Mouse (Mus musculus): ENCODE measurements at regions not wholly inside any gene's neighbourhood (a gene's known extent, or its start where the extent isn't known, plus 50 kb on each side); places are given as distances from the start of the nearest gene placed in this dataset.

DNA sequence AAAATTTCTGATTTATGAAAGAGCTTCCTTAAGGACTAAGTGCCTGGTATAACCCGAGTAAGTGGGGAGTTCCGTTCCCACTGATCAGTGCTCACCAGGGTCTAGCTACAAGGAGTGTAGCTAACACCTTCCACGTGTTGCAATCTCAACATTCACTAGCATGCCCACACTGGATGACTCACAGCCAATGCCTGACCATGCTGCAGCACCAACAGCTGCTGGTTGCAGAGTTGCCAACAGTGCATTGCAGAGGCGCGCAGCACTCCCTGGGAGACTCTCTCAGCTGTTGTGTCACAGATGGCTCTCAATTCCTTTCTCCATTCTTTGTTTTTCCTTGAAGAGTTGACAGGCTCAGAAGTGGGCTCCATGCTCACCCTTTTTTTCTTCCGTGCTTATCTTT lies 787.5 kb upstream of the Tenm3 start:
- DNase-seq (ENCODE audit: low spot score in 2 of 2) = peak; percentile 6 to 11

DNA sequence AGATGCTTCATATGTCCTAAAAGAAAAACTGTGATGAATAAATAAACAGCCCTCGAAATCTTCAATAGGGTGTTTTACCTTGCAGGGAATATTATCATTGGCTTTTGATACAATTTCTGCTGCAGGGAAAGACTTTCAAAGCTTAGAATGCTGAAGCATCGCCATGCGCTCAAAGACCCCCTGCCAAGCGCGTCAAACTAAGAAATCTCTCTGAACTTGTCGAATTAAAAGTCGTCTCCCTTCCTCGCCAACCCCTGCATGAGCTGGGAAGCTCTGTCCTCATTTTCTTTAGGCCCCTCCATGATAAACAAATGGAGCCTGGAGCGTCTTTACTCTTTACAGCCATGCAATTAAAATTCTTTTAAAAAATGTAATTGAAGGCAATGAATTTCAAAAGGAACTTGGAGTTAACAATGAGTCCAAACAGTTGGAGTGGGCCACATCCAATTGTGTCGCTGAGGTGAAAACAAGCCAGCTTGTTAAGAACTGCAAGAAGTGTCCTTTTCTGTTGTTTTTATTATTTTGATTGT lies 784.3 kb upstream of the Tenm3 start:
- DNase-seq (ENCODE audit: low spot score in 2 of 2) = no peak

- no peak for DNase-seq (ENCODE audit: low spot score in 2 of 2)
Observed at GRCm38 (mm10) chr8:49595501-49595900, 751.8 kb upstream of the Tenm3 start.

GRCm38 (mm10) chr8:49567423-49567822 lies 723.7 kb upstream of the Tenm3 start:
- no peak for DNase-seq (ENCODE audit: low spot score in 2 of 2)

DNA sequence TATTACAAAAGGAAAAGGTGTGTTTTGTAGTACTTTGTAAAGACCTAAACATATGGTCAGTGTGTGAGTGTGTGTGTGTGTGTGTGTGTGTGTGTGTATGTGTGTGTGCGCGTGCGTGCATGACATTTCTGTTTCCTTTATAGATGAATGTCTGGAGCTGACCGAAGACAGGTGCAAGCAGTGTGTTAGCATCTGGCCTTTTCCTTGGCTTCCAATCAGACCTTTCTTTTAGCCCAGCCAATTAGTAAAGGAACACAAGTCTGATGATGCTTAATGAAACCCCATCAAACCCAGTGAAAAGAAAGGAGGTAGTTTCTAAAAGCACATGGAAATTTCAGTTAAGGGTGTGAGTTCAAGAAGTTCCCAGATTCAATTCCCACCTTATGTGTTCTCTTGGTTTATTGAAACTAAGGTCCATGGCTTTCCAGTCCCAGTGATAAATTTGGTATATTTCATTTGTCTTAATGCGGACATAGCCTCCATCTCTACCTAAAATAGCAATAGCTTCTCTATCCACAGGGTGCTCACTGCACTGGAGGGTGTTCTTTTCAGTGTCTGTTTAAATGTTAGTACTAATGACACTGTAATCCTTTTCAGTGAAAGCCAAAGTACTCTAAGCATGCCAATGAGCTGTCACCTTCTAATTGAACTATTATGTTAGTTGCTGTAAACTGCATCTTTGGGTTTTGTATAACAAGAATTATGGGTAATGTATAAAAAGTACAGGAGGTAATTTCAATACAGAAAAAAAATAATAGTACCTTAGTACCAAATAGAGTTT lies 719.9 kb upstream of the Tenm3 start:
- no peak for DNase-seq (ENCODE audit: low spot score in 2 of 2)

GRCm38 (mm10) chr8:49562976-49563375 lies 719.2 kb upstream of the Tenm3 start:
- DNase-seq (ENCODE audit: low spot score in 2 of 2) = no peak

DNA sequence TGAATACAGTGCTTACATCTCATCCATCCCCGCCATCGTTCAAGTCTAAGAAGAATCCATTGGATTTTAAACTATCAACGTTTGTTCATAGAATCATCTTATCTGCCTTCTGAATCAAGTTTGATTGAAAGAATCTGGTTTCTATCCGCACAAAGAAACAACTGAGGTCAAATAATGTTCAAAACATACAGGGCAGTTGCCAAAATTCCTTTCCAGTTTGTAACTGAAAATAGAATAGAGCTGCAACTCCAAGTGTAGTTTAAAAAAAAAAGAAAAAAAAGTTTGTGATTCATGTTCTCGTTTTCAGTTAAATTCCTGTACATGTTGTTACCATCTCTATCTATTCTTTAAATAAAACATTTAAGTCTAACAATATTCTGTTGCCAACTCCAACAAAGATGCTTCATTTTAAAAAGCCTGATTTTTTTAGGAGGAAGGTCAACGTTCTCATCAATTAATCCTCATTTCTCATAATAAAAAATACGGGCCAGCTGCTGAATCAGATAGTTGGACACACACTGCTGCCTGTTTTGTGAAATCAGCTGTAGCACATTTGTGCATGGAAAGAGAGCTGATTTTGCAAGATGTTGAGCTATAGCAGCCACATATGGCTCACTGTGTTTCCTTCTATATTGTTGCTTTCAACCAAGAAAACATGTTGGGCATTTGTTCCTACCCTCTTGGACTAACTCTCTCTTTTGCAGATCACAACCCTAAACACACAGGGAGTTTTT lies 712.1 kb upstream of the Tenm3 start:
- DNase-seq (ENCODE audit: low spot score in 2 of 2) = no peak

- no peak for DNase-seq (ENCODE audit: low spot score in 2 of 2)
Observed at GRCm38 (mm10) chr8:49553175-49553574, 709.4 kb upstream of the Tenm3 start.

DNA sequence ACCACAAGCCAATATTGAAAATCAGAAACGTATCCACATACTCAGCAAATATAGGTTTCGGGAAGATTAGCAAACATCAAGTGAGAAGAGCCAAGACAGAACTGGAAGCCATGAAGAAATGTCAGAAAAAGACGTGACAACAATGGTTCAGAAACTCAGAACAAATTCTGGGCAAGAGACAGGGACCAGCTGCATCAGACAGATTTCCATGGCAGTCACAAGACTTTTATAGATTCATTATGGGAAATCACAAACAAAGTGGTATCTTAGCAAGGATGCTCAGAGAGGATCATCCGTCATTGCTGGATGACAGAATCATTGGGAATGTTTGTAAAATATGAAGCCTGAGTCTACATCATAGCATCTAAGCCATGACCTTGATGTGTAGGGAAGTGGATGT lies 699.6 kb upstream of the Tenm3 start:
- peak; percentile 42 to 50 for DNase-seq (ENCODE audit: low spot score in 2 of 2)

- DNase-seq (ENCODE audit: low spot score in 2 of 2) = no peak
Observed at GRCm38 (mm10) chr8:49541337-49541736, 697.6 kb upstream of the Tenm3 start.

DNA sequence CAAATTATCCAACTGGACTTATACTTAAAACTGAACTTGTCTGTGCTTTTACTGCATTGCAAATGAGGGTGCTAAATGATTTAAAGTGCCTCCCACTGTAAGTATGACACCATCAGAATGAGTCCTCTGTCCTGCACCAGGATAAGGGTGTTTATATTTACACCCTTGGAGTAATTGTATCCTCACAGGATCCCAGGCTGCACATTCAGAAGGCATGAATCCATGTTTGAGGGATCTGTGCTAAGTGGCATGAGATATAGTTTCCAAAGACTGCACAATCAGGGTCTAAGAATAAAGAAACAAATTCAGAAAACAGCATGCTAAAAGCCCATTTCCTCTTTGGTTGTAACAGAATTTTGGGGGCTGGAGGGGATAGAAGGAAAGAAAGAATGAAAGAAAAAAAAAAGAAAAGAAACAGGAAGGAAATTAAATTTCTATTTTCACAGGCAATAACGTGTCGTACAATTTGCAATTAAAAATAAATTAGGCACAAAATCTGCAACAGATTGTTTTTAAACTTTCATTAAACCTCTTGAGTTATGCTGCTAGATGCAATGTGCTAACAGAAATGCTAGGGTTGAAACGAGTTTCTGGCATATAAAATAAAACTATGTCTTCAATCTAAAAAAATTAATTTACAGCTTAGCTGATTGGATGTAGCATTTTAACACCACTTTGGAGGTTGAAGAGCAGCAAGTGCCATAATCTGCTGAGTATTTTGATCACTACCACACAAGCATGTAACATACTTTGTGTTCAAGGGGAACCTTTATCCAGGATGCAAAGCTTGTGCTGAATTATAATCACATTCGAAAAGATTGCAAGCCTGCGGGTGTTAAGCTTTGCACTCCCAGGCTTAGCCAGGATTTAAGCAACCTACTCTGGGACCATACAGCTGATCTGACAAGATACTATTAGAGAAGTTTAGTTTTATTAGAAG lies 689.9 kb upstream of the Tenm3 start:
- DNase-seq (ENCODE audit: low spot score in 2 of 2) = no peak

GRCm38 (mm10) chr8:49529294-49529693 lies 685.5 kb upstream of the Tenm3 start:
- DNase-seq (ENCODE audit: low spot score in 2 of 2) = no peak

DNA sequence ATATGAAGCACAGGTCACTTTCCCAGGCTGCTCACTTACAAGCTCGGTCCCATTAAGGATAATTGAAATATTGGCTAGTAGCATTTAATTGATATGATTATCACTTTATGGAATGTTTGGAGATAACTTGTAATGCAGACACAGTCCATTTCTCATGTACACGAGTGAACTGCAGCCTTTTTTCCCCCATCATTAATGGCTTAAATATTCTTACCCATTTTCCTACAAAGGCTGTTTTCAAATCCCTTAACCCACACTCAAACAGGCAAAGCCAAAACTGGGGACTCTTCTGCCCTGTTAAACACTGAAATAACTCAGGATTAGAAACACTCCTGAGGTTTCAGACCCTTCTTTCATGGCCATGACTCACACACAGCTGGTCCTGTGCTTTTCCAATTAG lies 649.2 kb upstream of the Tenm3 start:
- DNase-seq (ENCODE audit: low spot score in 2 of 2) = no peak

DNA sequence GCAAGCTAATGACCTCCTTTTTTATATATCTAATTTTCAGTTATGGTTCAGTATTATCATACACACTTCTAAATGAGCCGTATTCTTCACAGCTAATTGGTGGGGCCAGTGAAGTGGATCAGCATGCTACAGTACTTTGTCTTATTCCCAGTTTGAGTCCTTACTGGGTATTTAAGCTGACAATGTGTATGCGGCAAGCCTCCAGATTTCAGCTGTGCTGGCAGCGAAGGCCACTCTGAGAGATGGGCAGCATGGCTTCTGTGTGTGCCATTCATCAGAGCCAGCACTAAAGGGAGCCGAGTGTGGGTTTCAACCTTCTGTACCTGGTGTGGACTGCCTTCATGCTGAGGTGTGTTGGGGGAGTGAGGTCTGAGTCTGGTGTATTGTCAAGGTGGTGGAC lies 641.5 kb upstream of the Tenm3 start:
- DNase-seq (ENCODE audit: low spot score in 2 of 2) = no peak

DNA sequence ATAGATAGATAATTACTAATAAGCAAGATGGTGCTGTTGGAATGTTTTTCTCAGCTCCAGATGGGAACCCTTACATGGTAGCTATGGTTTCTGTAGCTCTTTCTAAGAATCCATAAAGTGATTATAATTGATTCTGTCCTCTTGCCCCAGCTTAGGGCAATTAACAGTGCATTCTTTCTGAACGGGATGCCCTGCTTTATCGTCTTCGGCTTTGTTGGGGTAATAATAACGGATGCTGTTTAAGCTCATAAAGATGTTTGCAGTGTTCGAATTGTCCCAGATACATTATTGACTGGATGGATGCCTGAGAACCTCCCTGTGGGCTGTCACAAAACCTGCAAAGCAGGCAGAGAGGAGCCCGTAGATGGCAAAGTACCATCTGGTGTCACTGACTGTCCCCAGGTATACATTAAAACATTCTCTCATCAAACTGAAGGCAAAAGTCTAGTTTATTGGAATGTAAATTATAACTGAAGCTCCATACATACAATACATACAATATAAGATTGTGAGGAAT lies 637.8 kb upstream of the Tenm3 start:
- DNase-seq (ENCODE audit: low spot score in 2 of 2) = no peak

DNA sequence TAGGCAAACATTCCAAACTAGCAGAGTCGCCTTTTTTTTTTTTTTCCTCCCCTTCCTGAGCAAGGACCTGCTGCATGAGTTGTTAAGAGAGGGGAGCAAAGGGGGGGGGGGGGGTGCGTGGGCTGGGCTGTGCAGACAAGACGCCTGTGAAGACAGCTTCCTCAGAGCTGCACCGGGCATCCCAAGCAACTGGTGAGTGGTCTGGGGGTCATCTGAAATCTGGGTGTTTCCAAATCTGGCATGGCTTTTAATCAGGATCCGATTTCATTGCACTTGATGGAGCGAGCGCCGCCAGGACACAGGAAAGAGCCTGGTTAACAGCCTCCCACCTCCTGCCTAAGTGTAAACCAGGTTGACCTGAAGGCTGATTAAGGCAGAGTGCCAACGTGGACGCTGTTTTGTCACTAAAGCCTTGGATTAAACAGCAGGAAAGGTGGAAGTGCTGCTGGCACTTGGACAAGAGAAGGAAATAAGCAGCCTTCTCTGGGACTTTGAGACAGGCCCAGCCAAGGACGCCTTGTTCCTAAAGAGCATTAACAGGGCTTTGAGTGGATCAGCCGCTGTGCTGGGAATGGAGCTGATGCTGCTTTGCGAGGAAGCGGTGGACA lies 622.3 kb upstream of the Tenm3 start:
- no peak for DNase-seq (ENCODE audit: low spot score in 2 of 2)

GRCm38 (mm10) chr8:49465070-49465469 lies 621.3 kb upstream of the Tenm3 start:
- no peak for DNase-seq (ENCODE audit: low spot score in 2 of 2)

- DNase-seq (ENCODE audit: low spot score in 2 of 2) = peak in 1 of 2 experiments; percentile 20
Observed at GRCm38 (mm10) chr8:49462602-49463001, 618.9 kb upstream of the Tenm3 start.

GRCm38 (mm10) chr8:49461724-49462473 lies 618.1 kb upstream of the Tenm3 start:
- DNase-seq (ENCODE audit: low spot score in 2 of 2) = no peak

DNA sequence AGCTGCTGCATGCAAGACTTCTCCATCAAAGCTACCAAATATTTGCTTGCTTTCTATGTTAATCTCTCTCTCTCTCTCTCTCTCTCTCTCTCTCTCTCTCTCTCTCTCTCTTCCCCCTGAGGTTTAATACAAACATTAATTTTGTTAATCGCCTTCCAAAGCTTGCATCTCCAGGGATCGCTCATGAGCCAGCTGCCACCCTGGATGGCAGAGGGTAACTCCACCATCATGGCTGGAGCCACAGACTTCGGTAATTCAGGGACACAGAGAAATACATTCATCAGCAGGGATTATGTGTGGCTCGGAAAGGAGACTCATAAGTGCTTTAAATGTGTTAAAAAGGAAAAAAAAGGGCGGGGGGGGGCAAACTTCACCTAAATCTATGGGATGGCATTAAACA lies 601.7 kb upstream of the Tenm3 start:
- DNase-seq (ENCODE audit: low spot score in 2 of 2) = no peak

Measured in layer of hippocampus, adult 8-10 months (tissue).